1 mouse cellular context compared by ENCODE assay signal in the genomic region with DNA sequence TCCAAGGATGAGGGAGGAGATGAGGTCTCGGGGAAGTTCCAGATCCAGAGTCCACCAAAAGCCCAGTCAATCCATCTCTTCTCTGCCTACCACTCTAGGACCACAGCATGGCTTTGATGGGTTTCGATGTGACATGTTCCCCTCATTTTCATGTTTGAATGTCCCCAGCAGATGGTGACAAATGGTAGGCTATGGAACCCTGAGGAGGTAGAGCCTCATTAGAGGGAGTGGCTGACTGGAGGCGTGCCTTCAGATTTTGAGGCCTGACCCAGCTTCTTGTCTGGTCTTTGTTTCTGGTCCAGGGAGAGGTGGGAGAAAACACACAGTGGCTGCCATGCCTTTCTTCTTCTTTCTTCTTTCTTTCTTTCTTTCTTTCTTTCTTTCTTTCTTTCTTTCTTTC.
TF ChIP-seq lines count a peak whose summit lies in the region.

No protein-coding gene starts in this region.

TF ChIP-seq in MEL, 35 proteins besides CTCF, POLR2A, EP300 and RAD21 (continued from another document):
- no peak for TF ChIP-seq ZKSCAN1 (IDR thresholded peaks at IDR 0.05; ENCODE audit: low read depth, low read length)
